Comparison of ENCODE assay signal across 8 mouse cellular contexts in genomic region chr11:118248150-118249011, GRCm38 (mm10). TPM values are rescaled to one million over a fixed set of nuclear protein-coding genes. Genes with fewer than 3 reads are reported as not detected.
DNase-seq lines count a peak whose midpoint lies in the region; ATAC-seq and TF ChIP-seq lines count a peak whose summit lies in the region.

Gene Cyth1, minus strand, starts transcription at chr11:118248592.

- peak; percentile 90 to 91 for TF ChIP-seq POLR2A in MEL (IDR thresholded peaks at IDR 0.05; ENCODE audit: control insufficient read depth in 1 of 2, insufficient read depth in 1 of 2, low read depth in 1 of 2, low read length in 2 of 2, poor library complexity in 1 of 2)
- TF ChIP-seq POLR2A in cerebellum, adult 2 months (IDR thresholded peaks at IDR 0.05; ENCODE audit: borderline replicate concordance, insufficient read depth, low read length): peak; percentile 63

- H3K9ac ChIP-seq in MEL (ENCODE audit: control insufficient read depth, low read depth, low read length, poor library complexity, severe bottlenecking): peak within 1 kb of the TSS; percentile 81
- peak within 1 kb of the TSS; percentile 74 for H3K9ac ChIP-seq in forebrain, postnatal 0 days
- H3K9ac ChIP-seq in lung, embryonic 15.5 days: peak within 1 kb of the TSS; percentile 85

- peaks cover 24% of the 10 kb centered on the region for H3K79me2 ChIP-seq in MEL (ENCODE audit: control insufficient read depth, insufficient read depth, low read length, poor library complexity)

- under 1% methylated on average over 86 of the region's 86 CpGs for WGBS in cerebellum, adult 2 months
- under 1% methylated on average over 80 of the region's 86 CpGs for WGBS in forebrain, postnatal 0 days
- WGBS in lung, embryonic 15.5 days: under 1% methylated on average over 73 of the region's 86 CpGs

- no peaks in the 10 kb centered on the region for H3K27me3 ChIP-seq in MEL (ENCODE audit: control insufficient read depth in 1 of 2, insufficient read depth in 2 of 2, low read length in 2 of 2)
- H3K27me3 ChIP-seq in cerebellum, adult 2 months (ENCODE audit: control insufficient read depth, insufficient read depth, low read length): no peaks in the 10 kb centered on the region
- H3K27me3 ChIP-seq in forebrain, postnatal 0 days (ENCODE audit: insufficient read depth, low read length): no peaks in the 10 kb centered on the region
- H3K27me3 ChIP-seq in lung, embryonic 15.5 days: no peaks in the 10 kb centered on the region

- DNase-seq in MEL (ENCODE audit: low read depth, low spot score): peak; percentile 99
- peak; percentile 98 to 99 for DNase-seq in cerebellum, adult 2 months
- DNase-seq in forebrain, postnatal 0 days: peak; percentile 98
- DNase-seq in heart, postnatal 4 days: peak; percentile 100
- peak; percentile 97 to 99 for DNase-seq in layer of hippocampus, adult 8-10 months (ENCODE audit: low spot score in 2 of 2)
- peak; percentile 100 for DNase-seq in ovary, adult 18-20 months (ENCODE audit: low spot score)
- DNase-seq in thymus, postnatal 0 days (ENCODE audit: low spot score): peak; percentile 98

- TF ChIP-seq EP300 in MEL (IDR thresholded peaks at IDR 0.05; ENCODE audit: low read depth in 1 of 2, low read length in 2 of 2): no peak

- peaks cover 0 to 13% of the 10 kb centered on the region in 2 experiments; a peak in 2 of 4 replicates for H3K36me3 ChIP-seq in MEL (ENCODE audit: control insufficient read depth in 1 of 2, insufficient read depth in 2 of 2, low read length in 2 of 2)
- no peaks in the 10 kb centered on the region for H3K36me3 ChIP-seq in forebrain, postnatal 0 days (ENCODE audit: insufficient read depth)
- no peaks in the 10 kb centered on the region for H3K36me3 ChIP-seq in lung, embryonic 15.5 days

- ATAC-seq in forebrain, postnatal 0 days: peak; percentile 97
- peak; percentile 96 for ATAC-seq in lung, embryonic 15.5 days (ENCODE audit: borderline replicate concordance, extremely low read depth, low FRiP score, low TSS enrichment)

- peaks cover 17 to 31% of the 10 kb centered on the region in 2 experiments for H3K4me1 ChIP-seq in MEL (ENCODE audit: control insufficient read depth in 1 of 2, insufficient read depth in 2 of 2, low read length in 2 of 2)
- H3K4me1 ChIP-seq in cerebellum, adult 2 months (ENCODE audit: control insufficient read depth, insufficient read depth, low read length): peaks cover 8% of the 10 kb centered on the region
- peaks cover 11% of the 10 kb centered on the region for H3K4me1 ChIP-seq in forebrain, postnatal 0 days (ENCODE audit: insufficient read depth)
- H3K4me1 ChIP-seq in lung, embryonic 15.5 days: peaks cover 19% of the 10 kb centered on the region

- H3K9me3 ChIP-seq in MEL (replicated peaks; ENCODE audit: insufficient read depth, low read length): no peaks in the 10 kb centered on the region
- H3K9me3 ChIP-seq in forebrain, postnatal 0 days (ENCODE audit: low read length): no peaks in the 10 kb centered on the region
- no peaks in the 10 kb centered on the region for H3K9me3 ChIP-seq in lung, embryonic 15.5 days

- peak within 1 kb of the TSS; percentile 85 for H3K4me3 ChIP-seq in MEL (ENCODE audit: control insufficient read depth in 1 of 2, insufficient read depth in 1 of 2, low read depth in 2 of 2, low read length in 2 of 2)
- H3K4me3 ChIP-seq in cerebellum, adult 2 months (replicated peaks; ENCODE audit: insufficient read depth, low read depth, low read length): peak within 1 kb of the TSS; percentile 75
- peak within 1 kb of the TSS; percentile 84 for H3K4me3 ChIP-seq in forebrain, postnatal 0 days (ENCODE audit: low read depth, low read length)
- H3K4me3 ChIP-seq in lung, embryonic 15.5 days: peak within 1 kb of the TSS; percentile 86

- peak within 1 kb of the TSS; percentile 55 for H3K27ac ChIP-seq in MEL (ENCODE audit: control insufficient read depth, low read depth, low read length)
- H3K27ac ChIP-seq in cerebellum, adult 2 months (ENCODE audit: insufficient read depth, low read length): peak within 1 kb of the TSS; percentile 71
- H3K27ac ChIP-seq in forebrain, postnatal 0 days (ENCODE audit: low read depth, low read length): peak within 1 kb of the TSS; percentile 73
- H3K27ac ChIP-seq in lung, embryonic 15.5 days: peak within 1 kb of the TSS; percentile 85

- no peak for TF ChIP-seq RAD21 in MEL (IDR thresholded peaks at IDR 0.05; ENCODE audit: low read depth, low read length)

- TF ChIP-seq CTCF in MEL (IDR thresholded peaks at IDR 0.05 in 2 of 3, conservative IDR thresholded peaks at IDR 0.05 in 1 of 3; ENCODE audit: control insufficient read depth in 1 of 3, insufficient read depth in 1 of 3, low read depth in 2 of 3, low read length in 3 of 3, poor library complexity in 1 of 3, severe bottlenecking in 1 of 3): no peak
- TF ChIP-seq CTCF in cerebellum, adult 2 months (IDR thresholded peaks at IDR 0.05; ENCODE audit: borderline replicate concordance, insufficient read depth, low read depth, low read length): no peak
- 0 out of 2 replicates have a peak, but pooled peaks have one; percentile 21 for TF ChIP-seq CTCF in forebrain, postnatal 0 days (IDR thresholded peaks at IDR 0.05; ENCODE audit: low read depth)

- H3K4me2 ChIP-seq in forebrain, postnatal 0 days (ENCODE audit: low read depth): peak within 1 kb of the TSS; percentile 92
- H3K4me2 ChIP-seq in lung, embryonic 15.5 days: peak within 1 kb of the TSS; percentile 76

TF ChIP-seq in MEL, 35 proteins besides CTCF, POLR2A, EP300 and RAD21 (continues in another document):
- TF ChIP-seq MAZ (IDR thresholded peaks at IDR 0.05; ENCODE audit: low read depth, low read length): peak; percentile 36; the same call in 1 of the 2 replicates
- TF ChIP-seq USF2 (IDR thresholded peaks at IDR 0.05; ENCODE audit: borderline replicate concordance in 1 of 2, insufficient read depth in 1 of 2, low read depth in 1 of 2, low read length in 2 of 2): no peak
- TF ChIP-seq UBTF (IDR thresholded peaks at IDR 0.05; ENCODE audit: borderline replicate concordance, insufficient read depth, low read depth, low read length): no peak
- TF ChIP-seq POLR2AphosphoS2 (IDR thresholded peaks at IDR 0.05; ENCODE audit: low read length): peak; percentile 87
- no peak for TF ChIP-seq MEF2A (IDR thresholded peaks at IDR 0.05; ENCODE audit: extremely low read depth, insufficient replicate concordance, low read depth, low read length, poor library complexity, severe bottlenecking)
- TF ChIP-seq ZMIZ1 (IDR thresholded peaks at IDR 0.05; ENCODE audit: low read depth, low read length): peak; percentile 80
- peak; percentile 90 for TF ChIP-seq MXI1 (IDR thresholded peaks at IDR 0.05; ENCODE audit: low read depth, low read length)
- TF ChIP-seq ELF1 (IDR thresholded peaks at IDR 0.05; ENCODE audit: low read depth, low read length): 0 out of 2 replicates have a peak, but pooled peaks have one; percentile 8
- TF ChIP-seq ZKSCAN1 (IDR thresholded peaks at IDR 0.05; ENCODE audit: low read depth, low read length): no peak
- peak; percentile 67 for TF ChIP-seq HCFC1 (IDR thresholded peaks at IDR 0.05; ENCODE audit: low read depth, low read length)
- TF ChIP-seq POLR2AphosphoS5 (IDR thresholded peaks at IDR 0.05; ENCODE audit: borderline replicate concordance, low read depth, low read length): no peak
- TF ChIP-seq ZC3H11A (IDR thresholded peaks at IDR 0.05; ENCODE audit: low read depth, low read length): no peak
- TF ChIP-seq SIN3A (IDR thresholded peaks at IDR 0.05; ENCODE audit: low read length): peak; percentile 69; the same call in 1 of the 2 replicates
- no peak; the same call in 1 of the 2 replicates for TF ChIP-seq KAT2A (conservative IDR thresholded peaks at IDR 0.05; ENCODE audit: low read depth, low read length)
- TF ChIP-seq USF1 (IDR thresholded peaks at IDR 0.05; ENCODE audit: low read depth, low read length): peak; percentile 56
- TF ChIP-seq BHLHE40 (IDR thresholded peaks at IDR 0.05; ENCODE audit: borderline replicate concordance, low read depth, low read length): 0 out of 2 replicates have a peak, but pooled peaks have one; percentile 9
- TF ChIP-seq MYB (IDR thresholded peaks at IDR 0.05; ENCODE audit: low read depth, low read length): no peak
- TF ChIP-seq E2F4 (IDR thresholded peaks at IDR 0.05; ENCODE audit: borderline replicate concordance, low read depth, low read length): no peak
- TF ChIP-seq NELFE (IDR thresholded peaks at IDR 0.05; ENCODE audit: low read depth, low read length): peak; percentile 83
- no peak for TF ChIP-seq TAL1 (IDR thresholded peaks at IDR 0.05; ENCODE audit: low read length)
- no peak for TF ChIP-seq CHD2 (IDR thresholded peaks at IDR 0.05; ENCODE audit: low read length)
- TF ChIP-seq MAFK (IDR thresholded peaks at IDR 0.05; ENCODE audit: borderline replicate concordance, low read depth, low read length): no peak
- no peak for TF ChIP-seq SMC3 (IDR thresholded peaks at IDR 0.05; ENCODE audit: low read depth, low read length)
- no peak for TF ChIP-seq GABPA (IDR thresholded peaks at IDR 0.05; ENCODE audit: low read depth, low read length)
- no peak for TF ChIP-seq GATA1 (IDR thresholded peaks at IDR 0.05; ENCODE audit: low read depth, low read length)
- no peak for TF ChIP-seq RCOR1 (IDR thresholded peaks at IDR 0.05; ENCODE audit: low read depth, low read length)
- 0 out of 2 replicates have a peak, but pooled peaks have one; percentile 56 for TF ChIP-seq MYC (IDR thresholded peaks at IDR 0.05; ENCODE audit: low read depth, low read length)
- TF ChIP-seq JUND (IDR thresholded peaks at IDR 0.05; ENCODE audit: low read depth, low read length): no peak
- no peak for TF ChIP-seq ETS1 (IDR thresholded peaks at IDR 0.05; ENCODE audit: low read depth, low read length)
- peak; percentile 94 for TF ChIP-seq NRF1 (IDR thresholded peaks at IDR 0.05; ENCODE audit: insufficient read depth, low read depth, low read length, poor library complexity, severe bottlenecking)
- TF ChIP-seq TBP (IDR thresholded peaks at IDR 0.05; ENCODE audit: low read depth, low read length): peak; percentile 54; the same call in 1 of the 2 replicates

RNA-seq across cellular contexts. Expression of gene Cyth1, which starts in this region (rescaled TPM):
- total RNA-seq in MEL (2012; rRNA removed): 12.0 and 13.6 TPM in 2 replicates
- polyA plus RNA-seq in MEL (2012; ENCODE audit: insufficient read depth in 1 of 2, insufficient read length in 2 of 2, low read depth in 1 of 2, low replicate concordance in 2 of 2, missing spikeins in 1 of 2): 10 to 100 TPM in 1 of 2 experiments, not detected in 1; 13.2 TPM
- 89.8 and 93.9 TPM in 2 replicates for polyA plus RNA-seq in cerebellum, adult 2 months (2012; rRNA removed)
- 64.1 and 74.1 TPM in 2 replicates for total RNA-seq in forebrain, postnatal 0 days (2014; rRNA removed)
- polyA plus RNA-seq in forebrain, postnatal 0 days (2015; fragmentation: Nextera tagmentation; extraction: Ambion mirVana): 23.7 and 24.2 TPM in 2 replicates
- total RNA-seq in heart, postnatal 4 days (2021): 10 to 100 TPM; 38.3 to 39.1 TPM
- total RNA-seq in layer of hippocampus, adult 8-10 months (2022): 10 to 100 TPM; 84.7 to 96.8 (median 89.4) TPM
- 16.6 and 17.7 TPM in 2 replicates for polyA plus RNA-seq in lung, embryonic 15.5 days (2015; fragmentation: Nextera tagmentation; extraction: Ambion mirVana)
- polyA plus RNA-seq in thymus, postnatal 0 days (2015; fragmentation: Nextera tagmentation; extraction: Ambion mirVana): 44.7 and 46.1 TPM in 2 replicates

Comparison
In these comparisons a context has a peak if more than half of its experiments do, and no peak if none do; other contexts are left out.
1. Peak in every context shown above with its lines: DNase-seq, ATAC-seq, H3K4me3 ChIP-seq and H3K27ac ChIP-seq.